Mouse (Mus musculus): ENCODE measurements around the gene Gm37240. TPM values are rescaled to one million over a fixed set of nuclear protein-coding genes. Genes with fewer than 3 reads are reported as not detected.
"Not testable (repeated sequence)": the region's sequence is repeated elsewhere in the genome, so short reads cannot be mapped to it uniquely, and the experiment has no call there.

Gm37240 gene
- total RNA-seq, 2 experiments from 2014 or later: 0.92 to 1.4 TPM

GRCm38 (mm10) chr3:84654246-84654826 lies 1233.0 kb downstream of the Gm37240 start:
- no peak for DNase-seq (ENCODE audit: extremely low spot score in 1 of 2, low spot score in 1 of 2)

GRCm38 (mm10) chr3:84653557-84654245 lies 1233.6 kb downstream of the Gm37240 start:
- no peak for DNase-seq (ENCODE audit: extremely low spot score in 1 of 2, low spot score in 1 of 2)

GRCm38 (mm10) chr3:84652643-84653556 lies 1234.4 kb downstream of the Gm37240 start:
- no peak for DNase-seq (ENCODE audit: extremely low spot score in 1 of 2, low spot score in 1 of 2)

DNA sequence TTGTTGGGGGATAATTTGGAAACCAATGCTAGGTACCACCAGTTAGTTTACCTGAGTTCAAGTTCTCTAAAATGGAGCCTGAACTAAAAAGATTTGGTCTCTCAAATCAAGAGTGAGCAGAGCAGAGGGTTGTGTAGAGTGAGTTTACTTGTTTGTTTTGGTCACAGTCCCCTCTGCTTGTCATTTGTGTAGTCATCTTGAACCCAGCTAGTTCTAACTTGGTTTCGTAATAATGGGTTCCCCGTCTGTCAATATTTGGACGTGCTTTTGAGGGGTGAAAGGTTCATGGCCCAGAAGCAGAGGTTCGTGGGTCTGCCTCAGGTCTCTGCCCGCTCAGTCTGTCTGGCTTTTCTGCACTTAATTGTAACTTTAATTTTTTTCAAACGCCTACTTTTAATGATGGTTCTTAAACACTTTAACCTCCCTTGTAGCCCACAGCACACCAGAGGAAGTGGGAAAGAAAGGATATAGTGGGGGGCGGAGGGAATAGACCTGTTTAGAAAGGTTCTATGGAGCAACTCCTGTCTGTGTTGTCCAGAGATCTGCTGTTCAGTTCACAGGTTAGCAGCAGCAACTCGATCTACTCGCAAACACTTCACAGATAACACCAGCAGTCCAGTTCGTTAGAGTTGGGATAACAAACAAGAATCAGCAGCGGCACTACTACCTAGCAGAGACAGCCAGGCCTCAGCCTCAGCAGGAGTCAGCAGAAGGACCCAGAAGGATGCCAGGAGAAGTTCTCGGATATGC lies 1237.6 kb downstream of the Gm37240 start:
- no peak for DNase-seq (ENCODE audit: extremely low spot score in 1 of 2, low spot score in 1 of 2)

DNA sequence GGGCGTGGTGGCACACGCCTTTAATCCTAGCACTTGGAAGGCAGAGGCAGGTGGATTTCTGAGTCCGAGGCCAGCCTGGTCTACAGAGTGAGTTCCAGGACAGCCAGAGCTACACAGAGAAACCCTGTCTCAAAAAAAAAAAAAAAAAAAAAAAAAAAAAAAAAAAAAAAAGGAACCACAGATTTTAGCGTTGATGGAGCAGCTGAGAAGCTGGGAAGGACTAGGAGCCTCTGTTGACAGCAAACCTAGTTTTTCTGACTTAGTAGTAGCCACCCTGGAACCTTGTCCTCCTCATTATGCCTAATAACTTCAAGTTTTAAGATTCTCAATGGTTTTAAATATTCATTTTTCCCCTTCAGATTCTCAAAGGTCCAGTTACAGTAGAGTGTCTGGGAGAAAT lies 1239.2 kb downstream of the Gm37240 start:
- DNase-seq (ENCODE audit: extremely low spot score in 1 of 2, low spot score in 1 of 2): not testable (repeated sequence)

- no peak for DNase-seq (ENCODE audit: extremely low spot score in 1 of 2, low spot score in 1 of 2)
Observed at GRCm38 (mm10) chr3:84647616-84648015, 1239.7 kb downstream of the Gm37240 start.

DNA sequence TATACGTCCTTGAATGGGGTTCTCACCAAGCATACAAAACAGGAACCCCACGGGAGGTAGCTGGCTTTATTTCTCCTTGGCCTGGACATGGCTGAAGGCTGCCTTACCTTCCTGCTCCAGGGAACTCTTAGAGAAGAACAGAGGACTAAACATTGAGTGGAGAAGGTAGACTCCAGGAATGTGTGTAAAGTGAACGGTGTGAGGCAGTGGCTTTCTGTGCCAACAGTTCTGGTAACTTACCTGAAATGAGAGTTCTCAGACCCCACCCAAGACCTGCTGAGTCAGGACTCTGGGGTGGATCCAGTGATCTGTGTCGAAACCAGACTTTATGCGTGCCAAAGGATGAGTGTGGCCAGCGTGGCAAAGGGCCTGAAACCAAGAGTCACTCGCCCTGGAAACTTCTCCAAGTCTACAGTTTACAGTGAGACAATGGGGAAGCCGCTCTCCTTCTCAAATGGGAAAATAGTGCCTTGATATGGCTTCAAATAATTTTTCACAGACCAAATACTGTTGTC lies 1240.9 kb downstream of the Gm37240 start:
- no peak for DNase-seq (ENCODE audit: extremely low spot score in 1 of 2, low spot score in 1 of 2)

DNA sequence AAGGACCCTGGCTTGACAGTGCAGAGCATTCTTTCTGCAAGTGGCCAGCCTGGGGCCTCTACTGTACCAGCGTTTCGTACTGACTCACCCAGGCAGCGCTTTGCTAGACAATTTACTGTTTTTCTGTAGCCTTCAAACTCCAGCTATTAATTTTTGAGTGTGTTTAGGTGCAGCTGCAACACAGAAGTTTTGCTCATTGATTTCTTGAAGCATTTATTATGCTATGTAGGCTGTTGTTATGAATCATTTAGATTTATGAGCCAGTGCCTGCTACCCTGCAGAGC lies 1241.4 kb downstream of the Gm37240 start:
- no peak for DNase-seq (ENCODE audit: extremely low spot score in 1 of 2, low spot score in 1 of 2)

- no peak for DNase-seq (ENCODE audit: extremely low spot score in 1 of 2, low spot score in 1 of 2)
Observed at GRCm38 (mm10) chr3:84645156-84646006, 1241.9 kb downstream of the Gm37240 start.

DNA sequence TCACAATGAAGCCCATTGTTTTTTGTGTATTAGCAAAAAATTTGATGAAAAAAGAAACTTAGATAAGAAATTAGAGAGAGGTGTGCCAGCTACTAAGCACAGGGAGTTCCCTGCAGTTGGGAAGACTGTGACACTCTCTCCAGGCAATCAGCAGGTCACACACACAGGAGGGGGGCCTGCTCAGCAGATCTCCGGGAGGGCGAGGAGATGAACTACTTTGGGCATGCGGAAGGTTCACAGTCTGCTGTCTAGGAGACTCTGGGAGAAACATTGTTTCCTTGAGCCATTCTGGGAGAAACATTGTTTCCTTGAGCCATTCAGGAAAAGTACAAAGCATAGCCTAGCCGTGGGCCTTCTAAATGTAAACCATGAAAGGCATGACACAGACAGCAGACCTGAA lies 1244.4 kb downstream of the Gm37240 start:
- no peak for DNase-seq (ENCODE audit: extremely low spot score in 1 of 2, low spot score in 1 of 2)

GRCm38 (mm10) chr3:84641391-84641790 lies 1245.9 kb downstream of the Gm37240 start:
- DNase-seq (ENCODE audit: extremely low spot score in 1 of 2, low spot score in 1 of 2): no peak

DNA sequence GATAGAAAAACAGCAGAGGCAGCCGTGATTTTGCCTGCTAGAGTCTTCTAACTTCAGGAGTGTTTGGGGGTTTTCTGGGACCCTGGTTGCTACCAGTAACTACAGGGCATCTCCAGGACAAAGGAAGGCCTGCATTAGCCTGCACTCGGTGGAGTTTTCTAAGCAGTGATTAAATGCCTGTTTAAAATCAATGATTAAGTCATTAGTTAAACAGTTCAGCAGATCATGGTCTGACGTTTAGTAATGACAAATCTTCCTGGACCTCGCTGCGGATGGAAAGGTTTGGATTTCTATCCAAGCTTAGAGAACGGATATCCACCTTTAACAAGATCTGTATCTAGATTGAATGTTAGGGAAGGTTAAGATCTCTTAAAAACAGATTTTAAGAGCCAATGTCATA lies 1246.8 kb downstream of the Gm37240 start:
- DNase-seq (ENCODE audit: extremely low spot score in 1 of 2, low spot score in 1 of 2): no peak

- no peak for DNase-seq (ENCODE audit: extremely low spot score in 1 of 2, low spot score in 1 of 2)
Observed at GRCm38 (mm10) chr3:84639767-84640500, 1247.4 kb downstream of the Gm37240 start.

DNA sequence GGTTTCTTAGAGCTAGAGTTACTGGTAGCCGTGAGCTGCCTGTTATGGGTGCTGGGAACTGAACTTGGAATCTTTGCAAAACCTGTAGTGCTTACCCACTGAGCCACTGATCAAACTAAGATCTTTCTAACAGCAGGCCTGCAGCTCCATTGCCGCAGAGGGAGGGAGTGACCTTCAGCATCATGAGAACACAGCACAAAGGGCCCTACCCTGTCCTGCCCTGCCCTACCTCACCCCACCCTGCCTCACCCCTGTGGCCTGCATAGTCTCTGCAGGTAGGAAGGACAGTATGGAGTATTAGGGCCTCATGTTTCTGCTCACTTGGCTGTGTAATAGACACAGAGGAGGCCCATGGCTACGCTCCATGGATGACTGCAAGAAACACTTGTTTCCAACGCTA lies 1248.5 kb downstream of the Gm37240 start:
- no peak for DNase-seq (ENCODE audit: extremely low spot score in 1 of 2, low spot score in 1 of 2)

DNA sequence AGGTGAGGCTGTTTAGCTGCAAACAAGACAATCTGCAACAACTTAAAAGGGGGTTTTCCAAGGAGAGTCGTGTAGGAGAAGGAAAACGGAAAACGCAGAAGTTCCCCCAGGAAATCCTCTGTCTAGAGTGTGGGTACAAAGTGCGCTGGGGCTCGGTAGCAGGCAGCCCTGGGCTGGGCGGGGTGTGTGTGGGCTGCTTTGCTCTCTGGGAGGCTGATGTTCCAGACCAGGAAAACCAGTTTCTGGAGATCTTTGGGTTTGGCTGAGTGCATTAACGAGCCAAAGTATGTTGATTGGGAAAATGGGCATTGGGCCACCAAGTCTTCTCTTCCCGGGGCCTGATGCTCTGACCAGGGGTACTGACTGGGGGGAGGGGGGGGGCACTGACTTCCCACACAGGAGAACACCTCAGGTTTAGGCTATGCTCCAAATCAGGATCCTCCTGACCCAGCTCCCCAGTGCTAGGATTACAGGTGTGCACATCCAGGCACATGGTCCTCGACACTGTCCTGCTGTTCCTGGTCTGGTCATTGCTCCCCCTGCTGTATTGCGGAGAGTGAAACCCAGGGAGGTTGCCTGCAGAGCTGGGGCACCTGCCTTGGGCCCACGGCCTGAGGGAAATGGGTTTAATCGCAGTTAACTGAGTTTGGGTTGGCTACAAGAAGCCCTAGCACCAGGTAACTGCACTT lies 1249.3 kb downstream of the Gm37240 start:
- no peak for DNase-seq (ENCODE audit: extremely low spot score in 1 of 2, low spot score in 1 of 2)

- no peak for DNase-seq (ENCODE audit: extremely low spot score in 1 of 2, low spot score in 1 of 2)
Observed at GRCm38 (mm10) chr3:84637095-84637494, 1250.2 kb downstream of the Gm37240 start.

DNA sequence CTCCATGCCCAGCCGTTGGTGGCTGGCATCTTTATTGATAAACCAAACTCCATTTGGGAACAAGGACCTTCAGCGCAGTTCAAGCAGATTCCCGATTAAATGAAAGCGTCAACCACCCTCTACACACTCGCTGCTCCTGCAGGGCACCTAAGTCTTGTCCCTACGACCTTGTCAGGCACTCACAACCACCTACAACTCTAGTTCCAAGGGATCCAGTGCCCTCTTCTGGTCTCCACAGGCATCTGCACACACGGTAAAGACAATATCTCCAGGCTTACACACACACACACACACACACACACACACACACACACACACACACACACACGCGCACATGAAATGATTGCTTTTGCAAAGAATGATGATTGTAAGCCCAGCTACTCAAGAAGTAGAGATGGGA lies 1255.7 kb downstream of the Gm37240 start:
- no peak for DNase-seq (ENCODE audit: extremely low spot score in 1 of 2, low spot score in 1 of 2)

GRCm38 (mm10) chr3:84622026-84622425 lies 1265.3 kb downstream of the Gm37240 start:
- no peak for DNase-seq (ENCODE audit: extremely low spot score in 1 of 2, low spot score in 1 of 2)
